Mouse (Mus musculus) limb, embryonic 15.5 days (tissue): ENCODE data around the gene Rtn1. TPM values are rescaled to one million over a fixed set of nuclear protein-coding genes. Genes with fewer than 3 reads are reported as not detected.

Source experiments
- ATAC-seq: fragments of 200-750 bp; cut with Nextera tagmentation; 2 replicates; pipeline ENCODE4 v1.8.0; 2017; ENCODE audit warnings: low read depth, moderate TSS enrichment; ENCODE audit not compliant: insufficient number of reproducible peaks, low FRiP score, low TSS enrichment
- H3K27ac ChIP-seq: fragments of 300-500 bp; sonication (generic); 2 replicates; pipeline ENCODE4 v1.5.1; 2015; ENCODE audit warnings: moderate library complexity, mild to moderate bottlenecking, inconsistent platforms
- H3K27me3 ChIP-seq: fragments of 300-500 bp; sonication (generic); 2 replicates; pipeline ENCODE4 v1.6.1; 2015; ENCODE audit warnings: inconsistent platforms
- H3K36me3 ChIP-seq: fragments of 300-500 bp; sonication (generic); 2 replicates; pipeline ENCODE4 v1.6.1; 2015; ENCODE audit warnings: inconsistent platforms
- H3K4me1 ChIP-seq: fragments of 300-500 bp; sonication (generic); 2 replicates; pipeline ENCODE4 v1.6.1; 2015; ENCODE audit warnings: inconsistent platforms
- H3K4me2 ChIP-seq: fragments of 300-500 bp; sonication (generic); 2 replicates; pipeline ENCODE4 v1.6.1; 2015; ENCODE audit warnings: mild to moderate bottlenecking, inconsistent platforms
- H3K4me3 ChIP-seq: fragments of 300-500 bp; sonication (generic); 2 replicates; pipeline ENCODE4 v1.5.1; 2015; ENCODE audit warnings: mild to moderate bottlenecking, inconsistent platforms
- H3K9ac ChIP-seq: fragments of 300-500 bp; sonication (generic); 2 replicates; pipeline ENCODE4 v1.6.1; 2015; ENCODE audit warnings: inconsistent platforms
- H3K9me3 ChIP-seq: fragments of 300-500 bp; sonication (generic); 2 replicates; pipeline ENCODE4 v1.6.1; 2016; ENCODE audit warnings: inconsistent platforms
- WGBS: fragments of 180-500 bp; shearing (Covaris S2); methylation state at CpG from one replicate; pipeline ENCODE4 v1.1.7; 2015; 5-methylcytosine and 5-hydroxymethylcytosine counted together
- polyA plus RNA-seq: library from polyadenylated mRNA; unstranded; fragments of >200 nt; fragmentation: Nextera tagmentation; extraction: Ambion mirVana; gene quantifications from 2 replicates; pipeline ENCODE4 v1.2.1, GENCODE M21; 2015

Rtn1 gene
- polyA plus RNA-seq, 1 experiment from 2014 or later = 6.8 TPM

GRCm38 (mm10) chr12:72288215-72288614 is 120.6 kb downstream of the Rtn1 start:
- 60% methylated on average over 3 of the region's 3 CpGs for WGBS
- Histone ChIP-seq H3K27me3 (no peaks in the 10 kb centered on the region), H3K9me3 (no peaks in the 10 kb centered on the region), H3K4me1 (no peaks in the 10 kb centered on the region), H3K36me3 (no peaks in the 10 kb centered on the region), H3K4me3 (no peak overlapping the region), H3K9ac (no peak overlapping the region), H3K27ac (no peak overlapping the region), H3K4me2 (no peak overlapping the region)
- ATAC-seq = no peak

DNA sequence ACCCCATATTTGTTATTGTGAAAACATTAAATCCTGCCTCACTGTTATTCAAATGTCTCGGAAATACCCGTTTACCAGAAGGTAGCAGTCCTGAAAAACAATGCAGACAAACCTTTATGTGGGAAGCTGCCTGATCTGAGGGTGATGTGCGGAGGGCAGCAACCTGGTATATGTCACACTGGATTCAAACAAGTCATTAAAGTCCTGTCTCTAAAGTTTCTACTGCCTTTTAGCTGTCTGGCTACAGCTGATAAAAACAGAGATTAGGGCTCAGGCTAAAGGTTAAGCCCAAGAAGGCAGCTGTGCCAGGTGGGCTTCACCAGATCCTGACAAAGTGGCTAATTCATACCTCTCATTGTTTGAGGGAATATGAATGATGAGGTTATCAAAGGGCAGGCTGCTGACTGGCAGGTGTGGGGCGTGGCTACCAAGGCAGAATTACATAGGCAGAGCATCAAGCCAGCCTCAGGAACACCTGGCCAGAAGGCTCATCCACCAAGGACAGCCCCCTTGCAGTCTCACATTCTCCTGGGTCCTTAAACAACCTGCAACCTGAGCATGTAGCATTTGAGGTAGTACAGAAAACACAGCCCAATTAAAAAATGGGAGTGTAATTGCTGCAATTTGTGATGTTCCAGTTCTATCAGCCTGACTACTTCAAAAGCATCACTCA is 121.4 kb downstream of the Rtn1 start:
- Histone ChIP-seq H3K4me2 (no peak overlapping the region), H3K9me3 (no peaks in the 10 kb centered on the region), H3K27ac (no peak overlapping the region), H3K4me3 (no peak overlapping the region), H3K27me3 (no peaks in the 10 kb centered on the region), H3K9ac (no peak overlapping the region), H3K4me1 (no peaks in the 10 kb centered on the region), H3K36me3 (no peaks in the 10 kb centered on the region)
- no peak for ATAC-seq
- WGBS = 65% methylated on average over 4 of the region's 4 CpGs

GRCm38 (mm10) chr12:72285366-72286345 is 123.2 kb downstream of the Rtn1 start:
- H3K4me3 ChIP-seq = no peak overlapping the region
- H3K9ac ChIP-seq = no peak overlapping the region
- ATAC-seq = no peak
- no peaks in the 10 kb centered on the region for H3K27me3 ChIP-seq
- no peak overlapping the region for H3K27ac ChIP-seq
- H3K36me3 ChIP-seq = no peaks in the 10 kb centered on the region
- 80% methylated on average over 25 of the region's 25 CpGs for WGBS
- no peak overlapping the region for H3K4me2 ChIP-seq
- H3K9me3 ChIP-seq = no peaks in the 10 kb centered on the region
- no peaks in the 10 kb centered on the region for H3K4me1 ChIP-seq

DNA sequence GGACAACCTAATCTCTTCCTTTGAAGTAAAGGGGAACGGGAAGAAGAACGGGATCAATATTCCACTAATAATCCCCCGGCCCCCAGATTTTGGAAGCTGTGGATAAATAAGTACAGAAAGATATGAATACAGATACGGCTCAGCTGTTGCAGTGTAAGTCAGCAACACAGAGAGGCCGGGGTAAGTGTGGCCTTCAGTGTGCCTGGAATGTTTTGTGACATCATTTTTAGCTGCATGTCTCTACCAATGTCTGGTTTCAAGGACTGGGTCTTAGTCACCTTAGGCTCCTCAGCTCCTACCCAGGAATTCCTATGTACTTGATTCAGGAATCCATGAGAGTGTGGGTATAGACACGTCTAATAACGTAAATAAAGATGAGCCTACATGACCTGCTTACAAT is 124.3 kb downstream of the Rtn1 start:
- Histone ChIP-seq H3K36me3 (no peaks in the 10 kb centered on the region), H3K9me3 (no peaks in the 10 kb centered on the region), H3K27ac (no peak overlapping the region), H3K4me3 (no peak overlapping the region), H3K4me1 (no peaks in the 10 kb centered on the region), H3K4me2 (no peak overlapping the region), H3K27me3 (no peaks in the 10 kb centered on the region), H3K9ac (no peak overlapping the region)
- 89% methylated on average over 7 of the region's 7 CpGs for WGBS
- ATAC-seq = no peak

DNA sequence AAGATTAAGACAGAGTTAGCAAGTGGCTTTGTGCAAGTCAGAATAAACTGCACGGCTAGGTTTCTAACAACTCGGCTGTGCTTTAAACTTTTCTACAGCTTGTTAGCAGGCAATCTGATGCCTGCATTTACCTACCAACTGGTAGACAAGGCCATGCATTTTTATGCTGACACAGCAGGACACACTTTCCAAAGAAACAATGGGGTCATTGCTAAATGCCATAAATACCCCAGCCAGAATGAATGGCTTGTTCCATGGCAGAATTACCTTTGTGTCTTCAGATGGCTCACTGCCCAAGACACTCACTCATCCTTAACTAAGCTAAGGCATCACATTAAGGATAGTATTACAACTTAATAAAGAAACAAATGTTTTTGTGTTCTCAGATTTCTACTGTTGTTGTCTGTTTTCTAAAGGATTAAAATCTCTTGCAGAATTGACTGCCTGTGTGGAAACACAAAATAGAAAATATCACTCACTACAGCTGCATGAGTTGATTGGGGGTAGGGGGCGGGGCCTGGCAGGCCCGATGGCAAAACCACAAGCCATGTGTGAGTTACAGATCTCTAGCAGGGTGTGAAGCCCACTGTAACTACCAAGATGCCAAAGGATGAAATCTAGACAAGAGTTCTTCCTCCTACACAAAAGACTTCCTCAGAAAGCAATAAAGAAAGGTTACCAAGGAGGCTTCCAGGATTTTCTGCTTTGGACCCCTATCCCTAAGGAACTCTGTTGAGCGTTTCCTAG is 129.6 kb downstream of the Rtn1 start:
- Histone ChIP-seq H3K9me3 (no peaks in the 10 kb centered on the region), H3K9ac (no peak overlapping the region), H3K27ac (no peak overlapping the region), H3K4me2 (no peak overlapping the region), H3K4me3 (no peak overlapping the region), H3K36me3 (no peaks in the 10 kb centered on the region), H3K4me1 (no peaks in the 10 kb centered on the region), H3K27me3 (no peaks in the 10 kb centered on the region)
- no peak for ATAC-seq
- 74% methylated on average over 5 of the region's 5 CpGs for WGBS

DNA sequence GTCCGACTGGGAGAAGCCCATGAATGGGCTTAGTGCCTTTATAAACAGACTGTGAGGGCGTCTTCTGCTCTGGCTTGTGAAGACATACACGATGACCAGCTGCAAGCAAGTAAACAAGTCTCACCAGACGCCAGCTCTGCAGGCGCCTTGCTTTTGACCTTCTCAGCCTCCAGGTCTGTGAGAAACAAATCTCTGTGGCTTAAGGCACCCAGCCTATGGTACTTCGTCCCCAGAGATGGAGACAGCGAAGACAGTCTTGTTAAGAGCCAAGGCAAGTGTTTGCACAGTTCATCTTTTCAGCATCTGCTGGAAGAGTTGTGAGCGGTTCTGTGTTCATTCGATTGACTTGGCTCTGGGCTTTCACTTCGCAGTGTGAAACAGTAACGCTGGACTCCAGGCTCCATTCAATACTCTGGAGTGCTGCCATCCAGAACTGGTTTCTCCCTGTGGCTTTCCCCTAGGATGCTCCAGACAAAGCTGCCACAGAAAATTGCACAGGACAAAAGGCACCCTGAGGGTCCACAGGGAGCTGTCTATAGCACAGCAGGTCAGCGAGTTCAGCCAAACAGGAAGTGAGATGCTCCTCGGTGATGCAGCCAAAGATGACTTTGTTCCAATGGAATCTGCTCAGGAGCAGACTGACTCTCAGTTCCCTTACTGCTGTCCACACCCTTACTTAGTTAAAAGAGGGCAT is 135.0 kb downstream of the Rtn1 start:
- Histone ChIP-seq H3K9ac (no peak overlapping the region), H3K4me1 (no peaks in the 10 kb centered on the region), H3K4me3 (no peak overlapping the region), H3K27ac (no peak overlapping the region), H3K4me2 (no peak overlapping the region), H3K9me3 (no peaks in the 10 kb centered on the region), H3K36me3 (no peaks in the 10 kb centered on the region), H3K27me3 (no peaks in the 10 kb centered on the region)
- ATAC-seq = no peak
- 65% methylated on average over 13 of the region's 13 CpGs for WGBS

- Histone ChIP-seq H3K4me3 (no peak overlapping the region), H3K9me3 (no peaks in the 10 kb centered on the region), H3K36me3 (no peaks in the 10 kb centered on the region), H3K4me1 (no peaks in the 10 kb centered on the region), H3K9ac (no peak overlapping the region), H3K27me3 (no peaks in the 10 kb centered on the region), H3K27ac (no peak overlapping the region), H3K4me2 (no peak overlapping the region)
- ATAC-seq = no peak
- WGBS = 81% methylated on average over 2 of the region's 2 CpGs
Observed at GRCm38 (mm10) chr12:72267614-72268013, 141.2 kb downstream of the Rtn1 start.

- Histone ChIP-seq H3K4me2 (no peak overlapping the region), H3K9ac (no peak overlapping the region), H3K27me3 (no peaks in the 10 kb centered on the region), H3K4me3 (no peak overlapping the region), H3K9me3 (no peaks in the 10 kb centered on the region), H3K4me1 (no peaks in the 10 kb centered on the region), H3K36me3 (no peaks in the 10 kb centered on the region), H3K27ac (no peak overlapping the region)
- 87% methylated on average over 3 of the region's 3 CpGs for WGBS
- no peak for ATAC-seq
Observed at GRCm38 (mm10) chr12:72265261-72266228, 143.3 kb downstream of the Rtn1 start.

DNA sequence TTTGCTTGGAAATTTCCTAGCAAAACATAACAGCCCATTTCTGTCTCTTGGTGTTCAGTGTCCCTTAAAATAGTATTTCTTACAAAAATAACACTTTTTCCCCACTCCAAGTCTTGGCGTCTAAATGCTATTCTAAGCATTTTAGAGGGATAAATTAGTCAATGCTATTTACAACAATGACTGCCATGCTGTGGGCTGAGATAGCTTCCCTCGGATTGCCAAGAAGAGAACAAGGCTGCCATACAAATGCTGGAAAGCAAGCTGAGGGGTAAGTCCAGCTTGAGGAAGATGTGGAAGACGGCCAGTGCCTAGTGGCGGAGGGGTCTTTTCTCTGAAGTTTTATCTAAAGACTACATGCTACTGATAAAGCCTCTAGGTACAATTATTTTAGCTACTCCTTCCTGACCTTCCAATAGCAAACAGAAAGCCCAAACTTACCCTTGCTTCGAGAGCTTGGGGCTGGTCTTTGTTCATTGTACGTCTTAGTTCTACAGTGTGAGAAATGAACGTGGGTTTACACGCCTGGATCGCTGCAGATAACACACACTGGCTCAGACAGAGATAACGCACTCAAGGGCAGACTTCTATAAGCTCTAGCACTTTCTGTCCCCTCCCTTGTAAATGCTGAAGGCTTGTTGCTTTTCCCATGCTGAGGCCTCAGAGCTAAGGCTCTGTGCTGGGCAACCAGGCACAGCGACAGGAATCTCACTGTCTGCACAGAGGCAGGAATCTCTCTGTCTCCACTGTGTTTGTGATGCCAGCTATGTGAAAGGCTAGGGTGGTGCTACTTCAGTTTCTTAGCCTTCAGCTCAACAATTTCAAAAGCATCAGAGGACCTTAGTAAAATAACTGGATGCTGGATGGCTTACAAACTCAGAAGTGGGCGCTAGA is 145.4 kb downstream of the Rtn1 start:
- WGBS = 86% methylated on average over 12 of the region's 12 CpGs
- no peaks in the 10 kb centered on the region for H3K36me3 ChIP-seq

DNA sequence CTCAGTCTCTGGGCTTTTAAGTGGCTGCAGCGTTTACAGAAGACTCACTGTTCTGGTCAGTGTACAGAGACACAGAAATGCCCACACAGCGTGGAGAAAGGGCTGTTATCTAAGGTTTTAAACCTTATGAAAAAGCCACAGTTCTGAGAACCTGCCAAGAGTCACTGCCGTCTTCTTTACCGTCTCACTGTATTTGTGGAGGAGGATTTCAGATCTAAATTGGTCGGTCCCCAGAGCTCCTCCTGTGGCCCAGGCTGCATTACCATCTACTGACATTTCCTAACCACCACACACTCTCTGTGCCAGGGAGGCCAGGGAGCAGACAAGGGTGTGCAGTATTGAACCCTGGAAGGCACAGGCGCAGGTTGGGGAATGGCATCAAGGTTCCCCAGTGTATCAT is 151.9 kb downstream of the Rtn1 start:
- H3K9ac ChIP-seq = no peak overlapping the region
- 70% methylated on average over 6 of the region's 6 CpGs for WGBS
- no peak overlapping the region for H3K4me3 ChIP-seq
- ATAC-seq = no peak
- no peaks in the 10 kb centered on the region for H3K4me1 ChIP-seq
- H3K9me3 ChIP-seq = no peaks in the 10 kb centered on the region
- no peak overlapping the region for H3K4me2 ChIP-seq
- H3K27me3 ChIP-seq = no peaks in the 10 kb centered on the region
- H3K36me3 ChIP-seq = no peaks in the 10 kb centered on the region
- H3K27ac ChIP-seq = no peak overlapping the region

More for the DNA sequence above, 145.4 kb downstream of the Rtn1 start:
- no peak overlapping the region for H3K4me3 ChIP-seq
- H3K9ac ChIP-seq = no peak overlapping the region
- no peak overlapping the region for H3K27ac ChIP-seq
- no peaks in the 10 kb centered on the region for H3K27me3 ChIP-seq
- no peaks in the 10 kb centered on the region for H3K9me3 ChIP-seq
- H3K4me2 ChIP-seq = no peak overlapping the region
- H3K4me1 ChIP-seq = no peaks in the 10 kb centered on the region
- no peak for ATAC-seq
